Mouse (Mus musculus) embryonic fibroblast, embryonic 13.5 days (primary cell): ENCODE measurements around the gene Ugt1a5.

ENCODE experiments used
- CTCF ChIP-seq: IDR thresholded peaks from 2 replicates; pipeline ENCODE4 v1.5.1; 2011; ENCODE audit warnings: mild to moderate bottlenecking, control low read depth, low read length, moderate library complexity, borderline replicate concordance; ENCODE audit not compliant: insufficient read depth
- POLR2A ChIP-seq: IDR thresholded peaks from 2 replicates; pipeline ENCODE4 v1.6.1; 2011; ENCODE audit warnings: low read depth, mild to moderate bottlenecking, control low read depth, low read length, moderate library complexity

DNA sequence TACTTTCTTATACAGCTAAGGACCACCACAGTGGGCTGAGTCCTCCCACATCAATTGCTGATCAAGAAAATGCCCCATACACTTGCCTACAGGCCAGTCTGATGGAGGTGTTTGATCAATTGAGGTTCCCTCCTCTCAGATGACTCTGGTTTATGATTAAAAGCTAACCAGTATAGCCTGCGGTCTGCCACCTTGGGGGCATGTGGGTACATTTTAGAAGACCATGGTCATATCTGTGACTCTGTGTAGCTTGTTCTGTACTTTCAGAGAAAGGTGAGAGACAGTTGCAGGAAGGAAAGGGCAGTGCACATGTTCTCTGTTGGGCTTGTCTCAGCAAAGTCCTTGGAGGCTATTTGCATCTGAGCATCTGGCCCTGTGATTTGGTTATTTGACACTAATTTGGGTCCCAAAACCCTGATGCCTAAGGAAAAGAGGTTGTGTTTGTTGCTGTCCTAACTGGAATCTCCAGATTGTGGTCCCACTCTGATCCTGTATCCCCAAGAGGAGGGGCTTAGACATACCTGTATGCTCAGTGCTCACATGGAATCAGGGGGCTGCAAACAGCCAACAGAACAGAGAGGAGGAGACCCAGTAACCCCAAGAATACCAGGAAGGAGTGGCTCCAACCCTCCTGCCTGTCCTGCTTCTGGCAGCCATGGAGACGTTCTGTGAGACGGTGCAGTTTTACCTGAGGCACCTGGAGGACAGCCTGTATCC lies 67.0 kb downstream of the Ugt1a5 start:
- TF ChIP-seq POLR2A (no peak), CTCF (no peak)
